Mouse (Mus musculus): ENCODE measurements around the gene Gorab. TPM values are rescaled to one million over a fixed set of nuclear protein-coding genes. Genes with fewer than 3 reads are reported as not detected.

Gorab gene
- polyA plus RNA-seq (2016; fragmentation: Nextera tagmentation; extraction: Ambion mirVana), result 39.8 and 40.1 TPM in 2 replicates

DNA sequence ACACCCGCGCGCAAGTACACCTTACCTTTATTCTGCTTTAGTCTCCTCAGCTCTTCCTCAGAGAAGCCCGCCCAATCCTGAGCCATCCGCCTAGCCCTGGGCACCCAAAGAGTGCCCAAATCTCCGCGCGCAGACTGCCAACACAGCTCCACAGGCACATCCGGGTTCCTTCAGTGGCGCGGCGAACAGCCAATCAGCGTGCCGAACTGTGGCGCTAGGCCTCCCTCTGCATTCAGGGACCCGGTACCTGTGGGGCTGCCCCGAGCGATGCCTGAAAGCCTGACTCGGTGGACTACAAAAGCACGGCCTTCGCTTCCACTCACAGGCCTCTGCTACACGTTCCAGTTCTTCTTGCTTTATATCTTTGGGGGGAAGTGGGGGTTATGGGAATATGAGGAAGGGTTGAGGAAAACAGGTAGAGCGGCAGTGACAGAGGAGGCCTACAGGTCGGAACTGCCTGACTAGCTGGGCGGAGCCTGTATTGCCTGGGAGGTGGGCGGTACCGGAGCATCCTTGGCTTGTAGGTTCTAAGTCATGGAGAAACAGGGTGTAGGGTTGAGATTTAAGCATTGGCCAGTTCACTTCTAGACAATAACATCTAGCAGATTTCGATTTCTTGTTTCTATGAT is at the start of gene Gorab:
Gene Gorab (minus strand): TSS at position 172 of the 629 bp plus-strand sequence.
- H3K9me3 ChIP-seq, result no peaks in the 10 kb centered on the region
- H3K4me1 ChIP-seq (replicated peaks), result peaks cover 18% of the 10 kb centered on the region
- H3K36me3 ChIP-seq, result no peaks in the 10 kb centered on the region
- under 1% methylated on average over 28 of the region's 28 CpGs for whole genome bisulfite sequencing
- ATAC-seq (ENCODE audit: insufficient number of reproducible peaks, insufficient read depth, low FRiP score, low TSS enrichment, low read depth), result peak; percentile 99
- H3K9ac ChIP-seq (replicated peaks), result peak within 1 kb of the TSS; percentile 70
- H3K4me2 ChIP-seq, result peak within 1 kb of the TSS; percentile 80
- peak within 1 kb of the TSS; percentile 86 for H3K27ac ChIP-seq
- H3K4me3 ChIP-seq (replicated peaks), result peak within 1 kb of the TSS; percentile 72
- H3K27me3 ChIP-seq, result no peaks in the 10 kb centered on the region

DNA sequence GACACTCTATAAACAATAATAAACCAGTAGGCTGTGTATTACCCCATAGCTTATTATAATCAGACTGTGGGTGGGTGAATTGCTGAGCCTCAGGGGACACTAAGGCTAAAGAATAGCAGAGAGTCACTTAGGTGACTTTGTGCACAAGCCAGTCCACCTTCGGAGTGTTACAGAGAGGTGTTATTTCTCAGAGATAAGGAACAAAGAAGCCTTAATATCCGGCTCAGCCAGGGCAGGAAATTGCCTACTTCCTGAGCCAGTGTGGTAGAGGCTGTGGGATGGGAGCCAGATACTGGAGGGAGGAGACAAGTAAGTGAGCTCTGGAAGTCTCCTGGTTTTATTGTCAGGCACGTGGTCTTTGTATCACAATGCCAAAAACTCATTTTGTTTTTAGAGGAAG is 40.4 kb upstream of the Gorab start:
- peak; percentile 71; the same call in 1 of the 2 replicates for ATAC-seq (ENCODE audit: insufficient number of reproducible peaks, insufficient read depth, low FRiP score, low TSS enrichment, low read depth)
- 3% methylated on average over 3 of the region's 3 CpGs for WGBS
- H3K4me3 ChIP-seq (replicated peaks), result no peak overlapping the region

DNA sequence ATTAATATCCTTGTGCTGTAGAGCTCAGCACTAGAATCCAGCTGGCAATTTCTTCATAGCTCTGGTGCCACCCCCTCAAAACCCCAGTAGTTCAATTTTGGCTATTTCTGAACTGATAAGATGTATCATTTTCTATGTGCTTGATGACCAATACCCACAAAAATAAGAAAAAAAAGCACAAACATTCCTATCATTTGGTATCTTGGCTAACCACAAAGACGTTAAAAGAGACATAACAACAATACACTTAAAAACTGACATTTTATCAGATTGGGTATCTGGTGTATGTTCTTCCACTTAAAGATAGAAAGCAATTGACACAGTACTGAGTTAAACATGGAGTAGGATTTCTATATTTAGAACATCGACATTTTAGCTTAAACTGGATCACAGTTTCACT is 35.5 kb upstream of the Gorab start:
- H3K9me3 ChIP-seq, result peaks cover 7% of the 10 kb centered on the region; the same call in 1 of the 2 replicates
- 83% methylated on average over 2 of the region's 2 CpGs for WGBS

More for the DNA sequence above, 40.4 kb upstream of the Gorab start:
- Histone ChIP-seq H3K4me2 (peak overlapping the region; percentile 15; the same call in 1 of the 2 replicates), H3K9me3 (no peaks in the 10 kb centered on the region), H3K27ac (peak overlapping the region; percentile 47), H3K36me3 (no peaks in the 10 kb centered on the region), H3K9ac (replicated peaks) (no peak overlapping the region), H3K4me1 (replicated peaks) (peaks cover 38% of the 10 kb centered on the region), H3K27me3 (no peaks in the 10 kb centered on the region)

DNA sequence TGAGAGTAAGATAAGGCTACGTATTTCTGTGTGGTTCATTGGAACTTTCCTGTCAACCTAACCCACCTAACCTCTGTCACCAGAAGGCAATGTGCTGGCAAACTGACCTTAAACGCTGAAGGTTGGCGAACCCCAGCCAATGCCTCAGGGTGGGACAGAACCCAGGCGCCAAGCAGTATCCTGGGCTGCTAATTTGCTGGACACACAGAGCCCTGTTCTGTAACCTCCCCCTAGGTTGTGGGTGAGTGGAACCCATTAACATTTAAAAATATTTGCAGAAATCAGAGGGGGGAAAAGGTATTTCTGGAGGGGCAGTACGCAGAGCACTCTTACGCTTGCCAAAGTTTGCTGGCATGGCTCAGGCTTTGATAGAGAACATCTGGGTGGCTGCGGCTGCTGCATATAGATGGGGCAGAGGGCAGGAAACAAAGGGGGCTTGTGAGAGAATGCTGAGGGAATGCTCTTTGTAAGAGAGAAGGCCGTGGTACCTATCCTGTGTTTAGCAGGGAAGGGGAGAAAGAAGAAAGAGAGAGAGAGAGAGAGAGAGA is 20.1 kb upstream of the Gorab start:
- H3K4me1 ChIP-seq (replicated peaks), result peaks cover 21% of the 10 kb centered on the region
- H3K27ac ChIP-seq, result peak overlapping the region; percentile 72
- H3K4me2 ChIP-seq, result no peak overlapping the region; the same call in 1 of the 2 replicates
- WGBS, result 32% methylated on average over 8 of the region's 8 CpGs
- H3K4me3 ChIP-seq (replicated peaks), result no peak overlapping the region
- H3K9me3 ChIP-seq, result no peaks in the 10 kb centered on the region
- ATAC-seq (ENCODE audit: insufficient number of reproducible peaks, insufficient read depth, low FRiP score, low TSS enrichment, low read depth), result peak; percentile 47; the same call in 1 of the 2 replicates
- H3K9ac ChIP-seq (replicated peaks), result no peak overlapping the region
- no peaks in the 10 kb centered on the region for H3K27me3 ChIP-seq
- H3K36me3 ChIP-seq, result no peaks in the 10 kb centered on the region

More for the DNA sequence above, 35.5 kb upstream of the Gorab start:
- Histone ChIP-seq H3K36me3 (no peaks in the 10 kb centered on the region), H3K27ac (no peak overlapping the region), H3K4me2 (no peak overlapping the region), H3K9ac (replicated peaks) (no peak overlapping the region), H3K4me3 (replicated peaks) (no peak overlapping the region), H3K27me3 (no peaks in the 10 kb centered on the region), H3K4me1 (replicated peaks) (peaks cover 27% of the 10 kb centered on the region)
- no peak for ATAC-seq (ENCODE audit: insufficient number of reproducible peaks, insufficient read depth, low FRiP score, low TSS enrichment, low read depth)

DNA sequence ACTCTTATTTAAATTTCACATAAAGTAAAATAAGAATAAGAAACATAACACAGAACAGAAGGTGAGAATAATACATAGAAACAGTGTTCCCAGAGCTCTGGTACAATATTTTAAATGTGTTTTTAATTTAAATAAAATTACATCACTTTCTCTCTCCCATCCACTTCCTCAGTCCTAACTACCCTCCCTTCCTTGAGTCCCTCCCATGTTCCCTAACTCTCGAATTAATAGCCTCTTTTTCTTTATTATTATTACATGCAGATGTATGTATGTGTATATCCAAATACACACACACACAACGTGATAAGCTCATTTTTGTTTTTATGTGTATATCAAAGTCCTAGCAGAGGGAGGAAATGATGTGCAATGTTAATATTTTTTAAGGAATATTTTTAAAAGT is 13.7 kb upstream of the Gorab start:
- no peak overlapping the region for H3K4me2 ChIP-seq
- H3K27ac ChIP-seq, result no peak overlapping the region
- H3K9ac ChIP-seq (replicated peaks), result no peak overlapping the region
- 28% methylated on average over 2 of the region's 2 CpGs for WGBS
- H3K4me3 ChIP-seq (replicated peaks), result no peak overlapping the region
- H3K36me3 ChIP-seq, result no peaks in the 10 kb centered on the region
- H3K27me3 ChIP-seq, result no peaks in the 10 kb centered on the region
- peaks cover 23% of the 10 kb centered on the region for H3K4me1 ChIP-seq (replicated peaks)
- H3K9me3 ChIP-seq, result no peaks in the 10 kb centered on the region
- 0 out of 2 replicates have a peak, but pooled peaks have one; percentile 60 for ATAC-seq (ENCODE audit: insufficient number of reproducible peaks, insufficient read depth, low FRiP score, low TSS enrichment, low read depth)

DNA sequence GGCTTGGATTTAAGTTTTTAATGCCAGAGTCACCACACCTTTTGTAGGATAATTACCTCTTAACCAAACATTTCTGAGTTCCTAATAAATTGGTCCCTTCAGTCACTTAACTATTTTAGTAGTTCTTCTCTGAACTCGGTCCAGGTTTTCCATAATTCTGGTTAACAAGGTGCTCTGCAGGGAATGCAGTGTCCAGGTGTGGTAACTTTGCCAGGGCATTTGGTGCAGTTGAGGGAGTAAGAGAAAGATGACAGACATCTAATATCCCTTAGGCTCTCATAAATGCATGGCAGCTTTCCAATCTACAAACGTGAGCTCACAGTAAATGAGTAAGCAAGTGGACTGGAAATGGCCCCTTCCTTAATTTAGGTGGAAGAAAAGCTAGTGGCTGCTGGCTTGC is 10.7 kb upstream of the Gorab start:
- Histone ChIP-seq H3K4me3 (replicated peaks) (no peak overlapping the region), H3K27ac (peak overlapping the region; percentile 72), H3K9ac (replicated peaks) (no peak overlapping the region), H3K36me3 (no peaks in the 10 kb centered on the region), H3K4me2 (no peak overlapping the region), H3K4me1 (replicated peaks) (peaks cover 23% of the 10 kb centered on the region), H3K9me3 (no peaks in the 10 kb centered on the region), H3K27me3 (no peaks in the 10 kb centered on the region)
- ATAC-seq (ENCODE audit: insufficient number of reproducible peaks, insufficient read depth, low FRiP score, low TSS enrichment, low read depth), result peak; percentile 57
- 29% methylated on average over 2 of the region's 2 CpGs for WGBS

DNA sequence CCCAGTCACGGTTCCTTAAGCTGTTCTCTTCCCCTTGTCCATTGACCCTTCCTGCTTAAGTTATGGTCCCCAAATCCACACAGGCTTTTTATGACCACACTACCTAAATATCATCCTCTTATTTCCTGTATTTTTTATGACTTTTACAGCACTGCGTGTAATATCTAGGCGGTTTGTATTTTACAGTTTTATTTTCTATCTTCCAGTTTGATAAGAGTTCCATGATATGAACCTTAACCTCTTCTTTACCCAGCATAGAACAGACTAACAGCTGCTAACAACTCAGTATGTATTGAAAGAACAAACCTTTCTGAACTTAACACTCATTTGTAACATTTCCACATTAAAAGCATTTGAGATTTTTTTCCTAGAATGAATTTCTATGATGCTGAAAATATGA is 2.7 kb upstream of the Gorab start:
- Histone ChIP-seq H3K36me3 (no peaks in the 10 kb centered on the region), H3K9ac (replicated peaks) (no peak overlapping the region), H3K4me1 (replicated peaks) (peaks cover 16% of the 10 kb centered on the region), H3K27me3 (no peaks in the 10 kb centered on the region), H3K4me2 (no peak overlapping the region), H3K4me3 (replicated peaks) (no peak overlapping the region), H3K9me3 (no peaks in the 10 kb centered on the region), H3K27ac (no peak overlapping the region)
- ATAC-seq (ENCODE audit: insufficient number of reproducible peaks, insufficient read depth, low FRiP score, low TSS enrichment, low read depth), result no peak
- 75% methylated on average over 3 of the region's 3 CpGs for WGBS

DNA sequence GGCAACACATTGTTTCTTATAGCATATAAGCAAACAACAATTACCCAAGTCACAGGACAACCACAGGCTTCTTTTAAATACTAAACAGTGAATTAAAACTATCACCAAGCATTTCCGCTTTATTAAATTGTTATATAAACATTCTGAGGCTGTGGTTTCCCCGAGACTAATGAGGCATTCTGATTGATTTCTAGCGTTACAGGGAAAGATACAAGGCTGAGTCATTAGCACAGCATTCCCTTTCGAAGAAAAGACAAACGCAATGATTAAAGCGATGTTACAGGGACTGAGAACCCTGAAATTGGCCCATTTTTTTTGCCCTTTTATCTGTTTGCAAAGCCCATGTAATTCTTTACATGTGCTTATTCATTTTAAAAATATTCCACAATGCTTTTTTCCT is 12.1 kb downstream of the Gorab start:
- H3K27ac ChIP-seq, result no peak overlapping the region
- whole genome bisulfite sequencing, result 59% methylated on average over 6 of the region's 6 CpGs
- H3K36me3 ChIP-seq, result peaks cover 75% of the 10 kb centered on the region

DNA sequence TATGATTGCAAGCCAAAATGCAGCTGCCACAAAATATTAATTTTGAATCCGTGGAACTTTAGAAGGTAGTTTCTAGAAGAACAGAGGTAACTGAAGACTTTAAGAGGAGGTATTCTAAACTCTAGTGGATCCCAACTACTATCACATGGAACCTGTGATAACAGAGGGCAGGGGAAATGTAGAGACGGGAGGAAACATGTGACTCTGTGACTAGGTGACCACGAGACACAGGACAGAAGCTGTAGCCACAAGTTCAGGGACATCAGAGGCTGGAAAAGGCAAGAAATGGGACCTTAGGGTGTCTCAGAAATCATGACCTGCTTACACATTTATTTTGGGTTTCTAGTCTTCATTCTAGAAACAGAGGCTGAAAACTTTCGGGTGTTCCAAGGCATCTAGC is 13.4 kb downstream of the Gorab start:
- no peak for ATAC-seq (ENCODE audit: insufficient number of reproducible peaks, insufficient read depth, low FRiP score, low TSS enrichment, low read depth)
- H3K4me1 ChIP-seq (replicated peaks), result no peaks in the 10 kb centered on the region
- H3K9ac ChIP-seq (replicated peaks), result no peak overlapping the region
- WGBS, result 88% methylated on average over 4 of the region's 4 CpGs
- no peak overlapping the region for H3K4me3 ChIP-seq (replicated peaks)
- H3K36me3 ChIP-seq, result peaks cover 76% of the 10 kb centered on the region
- no peaks in the 10 kb centered on the region for H3K27me3 ChIP-seq
- H3K4me2 ChIP-seq, result no peak overlapping the region
- no peak overlapping the region for H3K27ac ChIP-seq
- no peaks in the 10 kb centered on the region for H3K9me3 ChIP-seq

More for the DNA sequence above, 12.1 kb downstream of the Gorab start:
- ATAC-seq (ENCODE audit: insufficient number of reproducible peaks, insufficient read depth, low FRiP score, low TSS enrichment, low read depth), result no peak
- no peaks in the 10 kb centered on the region for H3K9me3 ChIP-seq
- H3K4me1 ChIP-seq (replicated peaks), result no peaks in the 10 kb centered on the region
- H3K4me2 ChIP-seq, result no peak overlapping the region
- H3K4me3 ChIP-seq (replicated peaks), result no peak overlapping the region
- H3K27me3 ChIP-seq, result no peaks in the 10 kb centered on the region
- no peak overlapping the region for H3K9ac ChIP-seq (replicated peaks)

DNA sequence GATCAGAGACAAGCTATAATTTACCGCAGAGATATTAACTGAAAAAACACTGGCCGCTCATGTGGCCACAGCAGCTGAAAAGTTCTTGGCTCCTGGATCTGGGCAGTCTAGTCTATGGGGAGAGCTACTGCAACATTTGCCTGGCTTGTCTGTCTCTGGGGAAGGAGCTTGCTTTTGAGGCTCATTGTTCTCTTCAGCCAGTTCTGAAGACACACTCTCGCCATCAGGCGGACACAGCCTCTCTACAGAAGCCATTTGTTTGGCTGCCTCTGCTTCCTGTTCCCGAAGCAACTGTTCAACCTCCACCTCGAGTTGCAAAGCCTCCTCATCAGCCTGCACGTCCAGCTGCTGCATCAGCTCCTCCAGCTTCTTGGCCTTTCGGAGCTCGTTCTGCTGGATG is 17.3 kb downstream of the Gorab start:
- peaks cover 52% of the 10 kb centered on the region for H3K36me3 ChIP-seq
- no peak overlapping the region for H3K9ac ChIP-seq (replicated peaks)
- H3K4me1 ChIP-seq (replicated peaks), result peaks cover 6% of the 10 kb centered on the region; the same call in 1 of the 2 replicates
- no peak overlapping the region for H3K4me2 ChIP-seq
- H3K27ac ChIP-seq, result no peak overlapping the region
- H3K27me3 ChIP-seq, result no peaks in the 10 kb centered on the region
- H3K4me3 ChIP-seq (replicated peaks), result no peak overlapping the region
- ATAC-seq (ENCODE audit: insufficient number of reproducible peaks, insufficient read depth, low FRiP score, low TSS enrichment, low read depth), result no peak
- H3K9me3 ChIP-seq, result no peaks in the 10 kb centered on the region
- WGBS, result 83% methylated on average over 9 of the region's 9 CpGs

DNA sequence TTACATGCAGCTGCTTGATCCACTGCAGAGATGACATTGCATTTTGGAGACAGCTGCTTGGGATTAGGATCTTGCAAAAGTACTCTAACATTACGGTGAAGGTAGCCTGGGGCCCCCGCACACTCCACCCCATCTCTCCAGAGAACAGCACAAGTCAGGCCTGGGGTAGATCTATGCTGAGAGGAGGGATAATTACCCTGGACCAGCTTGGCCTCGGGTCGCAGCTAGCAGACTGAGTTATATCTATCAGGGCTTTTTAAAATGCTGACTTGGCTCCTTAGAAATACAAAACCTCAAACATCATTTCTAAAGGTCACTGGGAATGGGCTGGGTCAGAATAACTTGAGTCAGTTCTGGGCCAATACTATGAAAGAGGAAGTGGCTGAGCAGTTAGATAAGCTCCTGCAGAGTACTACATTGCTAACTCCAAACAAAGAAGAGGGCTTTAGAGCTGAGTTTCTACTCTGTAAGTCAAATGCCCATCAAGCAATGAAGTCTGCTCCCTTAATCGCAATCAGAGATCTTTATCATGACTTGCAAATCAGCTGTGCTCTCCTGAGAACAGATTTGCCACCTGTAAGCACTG is 19.9 kb downstream of the Gorab start:
- 45% methylated on average over 5 of the region's 5 CpGs for WGBS
- no peak overlapping the region for H3K9ac ChIP-seq (replicated peaks)
- peaks cover 6% of the 10 kb centered on the region; the same call in 1 of the 2 replicates for H3K4me1 ChIP-seq (replicated peaks)
- no peaks in the 10 kb centered on the region for H3K27me3 ChIP-seq
- no peak overlapping the region for H3K4me2 ChIP-seq
- H3K36me3 ChIP-seq, result peaks cover 39% of the 10 kb centered on the region
- H3K9me3 ChIP-seq, result no peaks in the 10 kb centered on the region
- H3K27ac ChIP-seq, result no peak overlapping the region
- no peak overlapping the region for H3K4me3 ChIP-seq (replicated peaks)
- ATAC-seq (ENCODE audit: insufficient number of reproducible peaks, insufficient read depth, low FRiP score, low TSS enrichment, low read depth), result no peak

Measured in limb, embryonic 12.5 days (tissue).